Mouse (Mus musculus): ENCODE measurements around the gene Pdzrn4. TPM values are rescaled to one million over a fixed set of nuclear protein-coding genes. Genes with fewer than 3 reads are reported as not detected.
A peak's percentile ranks its signal among the peaks of the same experiment; 100 is the strongest.

Pdzrn4 gene
- total and polyA plus RNA-seq, 3 experiments: 0.17 TPM; not detected in 2

GRCm38 (mm10) chr15:92587431-92587830 lies 190.8 kb downstream of the Pdzrn4 start:
- no peak for DNase-seq

- DNase-seq: peak; percentile 36
Measured at GRCm38 (mm10) chr15:92594721-92595120, 198.0 kb downstream of the Pdzrn4 start.

GRCm38 (mm10) chr15:92597011-92597780 lies 200.5 kb downstream of the Pdzrn4 start:
- DNase-seq: peak; percentile 6

- no peak for DNase-seq
Measured at GRCm38 (mm10) chr15:92598380-92599295, 202.0 kb downstream of the Pdzrn4 start.

GRCm38 (mm10) chr15:92599381-92599780 lies 202.7 kb downstream of the Pdzrn4 start:
- no peak for DNase-seq

GRCm38 (mm10) chr15:92610866-92611265 lies 214.2 kb downstream of the Pdzrn4 start:
- no peak for DNase-seq

- no peak for DNase-seq
Measured at GRCm38 (mm10) chr15:92612386-92612785, 215.7 kb downstream of the Pdzrn4 start.

GRCm38 (mm10) chr15:92613228-92613627 lies 216.5 kb downstream of the Pdzrn4 start:
- no peak for DNase-seq

GRCm38 (mm10) chr15:92621731-92622234 lies 225.1 kb downstream of the Pdzrn4 start:
- no peak for DNase-seq

GRCm38 (mm10) chr15:92622323-92622722 lies 225.6 kb downstream of the Pdzrn4 start:
- DNase-seq: no peak

- DNase-seq: no peak
Measured at GRCm38 (mm10) chr15:92629172-92629571, 232.5 kb downstream of the Pdzrn4 start.

GRCm38 (mm10) chr15:92634044-92634610 lies 237.4 kb downstream of the Pdzrn4 start:
- peak; percentile 8 for DNase-seq

- no peak for DNase-seq
Measured at GRCm38 (mm10) chr15:92640212-92641082, 243.8 kb downstream of the Pdzrn4 start.

- no peak for DNase-seq
Measured at GRCm38 (mm10) chr15:92671279-92672051, 274.8 kb downstream of the Pdzrn4 start.

- DNase-seq: no peak
Measured at GRCm38 (mm10) chr15:92676096-92676495, 279.4 kb downstream of the Pdzrn4 start.

GRCm38 (mm10) chr15:92678377-92678776 lies 281.7 kb downstream of the Pdzrn4 start:
- no peak for DNase-seq

GRCm38 (mm10) chr15:92679541-92679940 lies 282.9 kb downstream of the Pdzrn4 start:
- DNase-seq: no peak

- no peak for DNase-seq
Measured at GRCm38 (mm10) chr15:92696276-92696956, 299.7 kb downstream of the Pdzrn4 start.

GRCm38 (mm10) chr15:92704146-92704545 lies 307.5 kb downstream of the Pdzrn4 start:
- peak; percentile 88 for DNase-seq

- DNase-seq: no peak
Measured at GRCm38 (mm10) chr15:92738676-92739075, 342.0 kb downstream of the Pdzrn4 start.

Measured in adrenal gland, adult 2 months (tissue).